In genomic region chr14:75641369-75641768, GRCm38 (mm10) we compare ENCODE assay signal across 9 mouse cellular contexts. TPM values are rescaled to one million over a fixed set of nuclear protein-coding genes. Genes with fewer than 3 reads are reported as not detected.
DNase-seq lines count a peak whose midpoint lies in the region; ATAC-seq and TF ChIP-seq lines count a peak whose summit lies in the region.
"Had no signal": no experiment of that assay in that cellular context is flagged by ENCODE, and none has a peak within 500 bp of the region (broad histone marks: within the 10 kb centered on the region; RNA-seq: fewer than 3 reads in every experiment).

No protein-coding gene starts in this region.

- TF ChIP-seq POLR2A in cortical plate, adult 2 months (IDR thresholded peaks at IDR 0.05; ENCODE audit: extremely low read depth, insufficient read depth, low read length), result no peak

- H3K9ac ChIP-seq in kidney, embryonic 15.5 days, result no peak overlapping the region
- no peak overlapping the region for H3K9ac ChIP-seq in stomach, postnatal 0 days (ENCODE audit: low read length)
- H3K9ac ChIP-seq: liver, embryonic 15.5 days had no signal

- TF ChIP-seq EP300 in stomach, postnatal 0 days (optimal IDR thresholded peaks at IDR 0.05), result no peak

- 72% methylated on average over 6 of the region's 6 CpGs for WGBS in kidney, embryonic 15.5 days
- WGBS in stomach, postnatal 0 days, result 75% methylated on average over 6 of the region's 6 CpGs

- H3K4me2 ChIP-seq in kidney, embryonic 15.5 days, result no peak overlapping the region
- no peak overlapping the region for H3K4me2 ChIP-seq in stomach, postnatal 0 days (replicated peaks; ENCODE audit: low read depth)
- H3K4me2 ChIP-seq: liver, embryonic 15.5 days had no signal

- H3K36me3 ChIP-seq in kidney, embryonic 15.5 days, result no peaks in the 10 kb centered on the region
- H3K36me3 ChIP-seq in stomach, postnatal 0 days (ENCODE audit: control insufficient read depth, insufficient read depth, low read length), result no peaks in the 10 kb centered on the region
- H3K36me3 ChIP-seq: heart, embryonic 10.5 days; liver, embryonic 15.5 days had no signal

- H3K9me3 ChIP-seq in kidney, embryonic 15.5 days (replicated peaks), result no peaks in the 10 kb centered on the region
- H3K9me3 ChIP-seq in stomach, postnatal 0 days (ENCODE audit: control insufficient read depth, low read length), result no peaks in the 10 kb centered on the region
- H3K9me3 ChIP-seq: heart, embryonic 10.5 days; liver, embryonic 15.5 days had no signal

- H3K27me3 ChIP-seq in kidney, embryonic 15.5 days, result no peaks in the 10 kb centered on the region
- H3K27me3 ChIP-seq in stomach, postnatal 0 days (ENCODE audit: control insufficient read depth, insufficient read depth, low read length), result no peaks in the 10 kb centered on the region
- H3K27me3 ChIP-seq: liver, embryonic 15.5 days had no signal

- peak; percentile 60 for TF ChIP-seq CTCF in cortical plate, adult 2 months (IDR thresholded peaks at IDR 0.05; ENCODE audit: extremely low read depth, insufficient read depth, low read length)
- peak; percentile 58 for TF ChIP-seq CTCF in stomach, postnatal 0 days (IDR thresholded peaks at IDR 0.05; ENCODE audit: low read depth)

- H3K27ac ChIP-seq in kidney, embryonic 15.5 days, result no peak overlapping the region
- H3K27ac ChIP-seq in cortical plate, adult 2 months (ENCODE audit: insufficient read depth, low read length), result no peak overlapping the region
- H3K27ac ChIP-seq in stomach, postnatal 0 days (replicated peaks), result no peak overlapping the region
- H3K27ac ChIP-seq: heart, embryonic 10.5 days; liver, embryonic 15.5 days had no signal

- peaks cover 9% of the 10 kb centered on the region for H3K4me1 ChIP-seq in kidney, embryonic 15.5 days
- H3K4me1 ChIP-seq in cortical plate, adult 2 months (ENCODE audit: control insufficient read depth, insufficient read depth, low read length), result no peaks in the 10 kb centered on the region
- no peaks in the 10 kb centered on the region for H3K4me1 ChIP-seq in stomach, postnatal 0 days (replicated peaks; ENCODE audit: control insufficient read depth, insufficient read depth)
- H3K4me1 ChIP-seq: heart, embryonic 10.5 days; liver, embryonic 15.5 days had no signal

- DNase-seq in kidney, adult 18-20 months, result peak; percentile 31
- DNase-seq in right cerebral cortex, postnatal 14 days, result peak; percentile 53
- DNase-seq in right cerebral cortex, adult 2 months (ENCODE audit: low spot score in 2 of 2), result no peak
- no peak for DNase-seq in stomach, postnatal 0 days (ENCODE audit: low spot score)
- no peak for DNase-seq in cerebellum, postnatal 25 days

- ATAC-seq in kidney, embryonic 15.5 days (replicated peaks; ENCODE audit: low FRiP score), result no peak
- ATAC-seq in stomach, postnatal 0 days (ENCODE audit: low FRiP score, low TSS enrichment), result no peak

- H3K4me3 ChIP-seq in kidney, embryonic 15.5 days (replicated peaks), result no peak overlapping the region
- no peak overlapping the region for H3K4me3 ChIP-seq in cortical plate, adult 2 months (ENCODE audit: insufficient read depth, low read length)
- H3K4me3 ChIP-seq in stomach, postnatal 0 days (ENCODE audit: low read depth, low read length), result no peak overlapping the region
- H3K4me3 ChIP-seq: heart, embryonic 10.5 days; liver, embryonic 15.5 days had no signal

RNA-seq across cellular contexts. Expression of gene Erich6b, which starts 0.7 kb away (rescaled TPM):
- polyA plus RNA-seq in kidney, embryonic 15.5 days (2015; fragmentation: Nextera tagmentation; extraction: Ambion mirVana), result 0.51 and 0.79 TPM in 2 replicates
- polyA plus RNA-seq in cortical plate, adult 2 months (2012; rRNA removed), result not detected in 2 replicates
- polyA plus RNA-seq in stomach, postnatal 0 days (2015; fragmentation: Nextera tagmentation; extraction: Ambion mirVana), result not detected in 2 replicates
- polyA plus RNA-seq: heart, embryonic 10.5 days; liver, embryonic 15.5 days had no signal

RNA-seq across cellular contexts. Expression of gene Spert, which starts 48.5 kb away (rescaled TPM):
- not detected in 2 replicates for polyA plus RNA-seq in kidney, embryonic 15.5 days (2015; fragmentation: Nextera tagmentation; extraction: Ambion mirVana)
- polyA plus RNA-seq in cortical plate, adult 2 months (2012; rRNA removed), result not detected in 2 replicates
- not detected in 2 replicates for polyA plus RNA-seq in stomach, postnatal 0 days (2015; fragmentation: Nextera tagmentation; extraction: Ambion mirVana)
- polyA plus RNA-seq: heart, embryonic 10.5 days; liver, embryonic 15.5 days had no signal

Comparison
In these comparisons a context has a peak if more than half of its experiments do, and no peak if none do; other contexts are left out.
1. DNase-seq: peak in kidney, adult 18-20 months (single experiment) and right cerebral cortex, postnatal 14 days (single experiment); none in right cerebral cortex, adult 2 months (0 of 2), stomach, postnatal 0 days (single experiment) and cerebellum, postnatal 25 days (0 of 2).